Mouse (Mus musculus) thymus, postnatal 25 days (tissue): ENCODE results near the gene Gstm1.
"Not testable (repeated sequence)": the region's sequence is repeated elsewhere in the genome, so short reads cannot be mapped to it uniquely, and the experiment has no call there.

Experiments used
- DNase-seq: peaks from one replicate; pipeline ENCODE4 v3.0.0; 2022

The Gstm1 gene

DNA sequence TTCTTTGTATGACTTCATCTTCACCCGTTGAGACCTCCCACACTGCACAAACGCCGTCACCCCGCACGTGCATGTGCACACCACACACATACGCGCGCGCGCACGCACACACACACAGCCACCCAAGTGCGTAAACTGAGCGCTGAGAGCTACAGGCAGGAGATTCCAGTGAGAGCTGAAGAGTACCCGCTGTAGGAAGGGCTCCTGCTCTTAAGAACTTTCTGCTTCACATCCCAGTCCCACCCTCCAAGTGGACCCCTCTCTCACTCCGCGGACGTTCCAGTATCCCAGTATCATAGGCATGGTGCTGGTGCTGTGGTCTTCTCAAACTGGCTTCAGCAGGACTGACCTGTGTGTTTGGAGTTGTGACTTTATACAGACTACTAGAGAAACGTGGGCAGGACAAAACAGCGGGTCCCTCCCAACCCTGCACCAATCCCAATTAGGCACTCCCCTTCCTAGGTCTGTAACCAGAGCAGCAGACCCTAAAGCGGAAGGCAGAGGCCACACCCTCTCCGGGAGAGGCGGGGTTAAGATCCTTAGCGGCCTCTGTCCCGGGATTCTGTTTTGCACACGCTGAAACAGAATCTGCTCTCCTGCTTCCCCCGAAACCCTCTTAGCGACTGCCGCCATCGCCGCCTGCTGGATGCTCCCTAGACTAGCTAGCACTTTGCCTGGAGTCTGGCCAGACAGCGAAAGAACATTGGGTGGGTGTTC, at the start of gene Gstm1:
TSS of gene Gstm1 (minus strand) at position 501 of the 717 bp plus-strand sequence.
- peak; percentile 82 for DNase-seq

DNA sequence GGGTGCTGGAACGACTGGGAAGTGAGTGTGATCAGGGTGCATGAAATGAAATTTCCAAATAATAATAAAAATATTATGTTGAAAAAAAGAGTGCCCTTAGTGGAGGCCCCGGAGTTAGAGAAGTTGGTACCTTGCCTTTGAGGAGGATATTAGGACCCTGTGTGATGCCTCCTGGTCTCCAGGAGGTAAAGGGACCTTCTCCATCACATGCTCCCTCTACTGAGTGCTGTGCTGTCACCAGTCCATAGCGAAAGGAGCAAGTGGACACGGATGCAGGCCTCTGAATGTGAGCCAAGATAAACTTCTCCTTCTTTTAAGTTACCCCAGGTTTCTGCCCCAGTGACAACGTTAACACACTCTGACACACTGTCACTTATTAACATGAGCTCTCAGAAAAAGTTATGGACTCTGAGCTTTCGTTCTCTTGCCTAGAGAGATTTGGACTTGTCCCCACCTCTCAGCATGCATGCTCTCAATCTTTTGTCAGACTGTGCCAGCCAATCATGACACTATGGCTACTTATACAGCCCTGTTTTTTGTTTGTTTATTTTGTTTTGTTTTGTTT, 49.7 kb upstream of the Gstm1 start:
- no peak for DNase-seq

DNA sequence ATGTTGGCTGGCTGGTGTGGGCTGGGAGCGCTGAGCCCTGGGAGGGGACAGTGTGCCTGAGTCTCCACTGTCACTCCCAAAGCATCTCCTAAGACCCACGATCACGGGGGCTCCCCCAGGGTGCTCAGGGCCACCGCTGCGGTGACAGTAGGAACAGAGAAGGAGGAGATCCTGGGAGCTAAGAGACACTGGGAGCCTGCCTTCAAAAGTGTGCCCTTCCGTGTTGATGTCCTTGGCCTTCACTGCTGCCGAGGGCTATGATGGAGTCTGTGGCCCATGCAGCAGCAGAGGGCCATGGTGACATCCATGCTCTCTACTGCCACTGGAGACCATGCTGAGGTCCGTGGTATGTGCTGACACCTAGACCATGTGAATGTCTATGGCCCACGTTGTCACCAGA, 47.8 kb upstream of the Gstm1 start:
- no peak for DNase-seq

DNA sequence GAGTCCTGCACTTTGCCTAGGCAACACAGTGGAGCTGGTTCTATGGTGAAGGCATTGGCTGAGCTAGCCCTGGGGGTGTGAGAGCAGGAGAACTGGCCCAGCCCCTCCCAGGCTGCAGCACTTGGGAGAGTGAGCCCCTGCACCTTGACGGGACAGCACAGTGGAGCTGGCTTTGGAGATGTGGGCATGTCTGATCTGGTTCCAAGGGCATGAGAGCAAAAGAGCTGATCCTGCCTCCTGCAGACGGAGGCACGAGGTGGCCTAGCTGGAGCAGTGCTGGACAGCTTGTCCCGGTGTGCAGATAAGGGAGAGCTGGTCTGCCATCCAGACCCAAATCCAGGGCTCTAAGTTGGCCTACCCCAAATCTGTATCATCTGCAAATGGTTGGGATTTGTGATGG, 46.9 kb upstream of the Gstm1 start:
- DNase-seq = no peak

DNA sequence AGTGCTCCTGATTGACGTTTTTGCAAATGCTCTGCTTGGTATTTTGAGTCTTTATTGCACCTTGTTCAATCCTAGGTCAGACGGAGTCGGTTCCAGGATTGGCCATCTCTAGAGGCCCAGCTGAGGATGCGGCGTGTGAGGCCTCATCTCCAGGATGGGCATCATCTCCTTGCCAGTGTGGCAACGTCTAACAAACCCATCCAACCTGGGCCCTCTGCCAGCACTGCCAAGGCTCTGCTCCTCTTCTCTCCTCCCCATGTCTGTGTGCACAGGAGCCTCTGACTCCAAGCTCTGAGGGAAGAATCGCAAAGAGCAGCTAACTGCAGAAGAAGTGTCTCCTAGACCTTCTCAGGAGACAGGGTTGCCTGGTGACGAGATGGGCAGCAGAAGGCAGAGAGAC, 44.9 kb upstream of the Gstm1 start:
- DNase-seq = no peak

DNA sequence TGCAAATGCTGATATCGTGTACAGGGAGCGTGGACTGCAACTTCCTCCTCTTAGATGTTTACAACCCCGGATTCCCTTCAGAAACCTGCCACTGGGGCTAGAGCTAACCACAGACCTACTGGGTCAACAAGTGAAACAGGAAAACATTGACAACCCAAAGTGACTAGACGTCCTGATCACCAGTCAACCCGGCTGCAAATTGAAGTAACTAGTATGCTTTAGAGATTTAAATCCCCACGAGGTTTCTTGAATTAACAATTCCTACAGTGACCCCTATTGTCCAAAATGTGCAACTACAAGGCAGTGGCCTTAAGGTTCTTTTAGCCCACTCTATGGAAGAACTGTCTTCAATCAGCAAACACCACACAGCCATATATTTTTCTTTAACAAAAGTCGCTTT, 43.6 kb upstream of the Gstm1 start:
- peak; percentile 46 for DNase-seq

DNA sequence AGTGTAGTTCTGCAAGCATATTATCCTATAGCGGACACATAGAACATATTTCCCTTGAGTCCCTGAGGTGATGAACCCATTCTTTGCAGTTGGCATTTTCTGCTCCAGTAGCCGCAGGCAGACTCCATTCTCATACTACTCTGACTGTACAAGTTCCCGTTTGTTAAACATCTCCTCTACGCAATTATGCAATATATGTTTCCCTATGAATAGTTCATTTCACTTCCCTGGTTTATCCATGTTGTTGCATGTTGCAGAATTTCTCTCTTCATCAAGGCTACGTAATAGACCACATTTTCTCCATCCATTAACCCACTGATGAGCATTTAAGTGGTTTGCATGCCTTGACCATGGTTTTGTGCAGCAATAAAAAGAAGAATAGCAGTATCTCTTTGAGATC, 32.7 kb upstream of the Gstm1 start:
- no peak for DNase-seq

DNA sequence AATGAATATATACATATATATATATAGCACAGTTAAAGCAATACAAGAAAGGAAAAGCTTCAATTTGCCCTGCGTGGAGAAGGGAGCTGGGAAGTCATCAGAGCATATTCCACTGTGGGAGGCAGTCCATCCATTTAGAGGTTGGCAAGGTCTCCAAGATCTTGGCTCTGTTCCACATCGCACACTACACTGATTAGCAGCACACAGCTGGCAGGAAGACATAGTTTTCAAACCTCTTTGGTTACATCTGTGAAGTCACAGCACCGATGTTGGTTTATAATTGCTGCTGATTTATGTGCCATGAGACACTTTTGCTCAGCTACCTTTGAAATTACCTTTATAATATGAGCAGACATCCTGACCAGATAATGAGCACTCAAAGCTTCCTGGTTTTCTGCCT, 30.5 kb upstream of the Gstm1 start:
- no peak for DNase-seq

DNA sequence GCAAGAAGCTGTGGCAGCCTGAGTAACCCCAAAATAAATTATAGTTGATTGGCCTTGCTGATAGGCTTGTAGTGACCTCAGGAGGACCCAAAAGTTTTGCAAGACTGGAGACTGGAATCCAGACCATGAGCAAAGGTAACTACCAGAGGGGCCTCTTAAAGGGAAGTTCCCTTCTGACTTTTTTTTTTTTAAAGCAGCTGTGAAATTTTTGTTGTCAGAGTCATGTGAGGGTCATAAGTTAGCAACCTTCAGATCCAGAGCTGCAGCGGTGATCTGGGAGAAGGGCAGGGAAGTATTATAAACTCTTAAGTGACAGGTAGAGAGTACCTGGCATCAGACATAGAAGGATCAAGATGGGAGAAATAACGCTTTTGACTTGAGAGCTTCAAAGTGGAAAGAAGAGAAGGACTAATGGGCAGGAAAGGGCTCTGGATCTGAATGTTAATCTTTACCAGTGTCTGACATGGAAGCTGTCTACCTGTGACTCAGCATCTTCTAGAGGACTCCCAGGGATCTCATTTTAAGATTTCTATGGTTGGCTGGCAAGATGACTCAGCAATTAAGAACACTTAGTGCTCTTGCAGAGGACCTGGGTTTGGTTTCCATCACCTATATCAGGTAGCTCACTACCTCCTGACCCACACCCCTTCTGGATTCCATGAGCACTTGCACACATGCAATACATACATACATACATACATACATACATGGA, 29.3 kb upstream of the Gstm1 start:
- DNase-seq = no peak

DNA sequence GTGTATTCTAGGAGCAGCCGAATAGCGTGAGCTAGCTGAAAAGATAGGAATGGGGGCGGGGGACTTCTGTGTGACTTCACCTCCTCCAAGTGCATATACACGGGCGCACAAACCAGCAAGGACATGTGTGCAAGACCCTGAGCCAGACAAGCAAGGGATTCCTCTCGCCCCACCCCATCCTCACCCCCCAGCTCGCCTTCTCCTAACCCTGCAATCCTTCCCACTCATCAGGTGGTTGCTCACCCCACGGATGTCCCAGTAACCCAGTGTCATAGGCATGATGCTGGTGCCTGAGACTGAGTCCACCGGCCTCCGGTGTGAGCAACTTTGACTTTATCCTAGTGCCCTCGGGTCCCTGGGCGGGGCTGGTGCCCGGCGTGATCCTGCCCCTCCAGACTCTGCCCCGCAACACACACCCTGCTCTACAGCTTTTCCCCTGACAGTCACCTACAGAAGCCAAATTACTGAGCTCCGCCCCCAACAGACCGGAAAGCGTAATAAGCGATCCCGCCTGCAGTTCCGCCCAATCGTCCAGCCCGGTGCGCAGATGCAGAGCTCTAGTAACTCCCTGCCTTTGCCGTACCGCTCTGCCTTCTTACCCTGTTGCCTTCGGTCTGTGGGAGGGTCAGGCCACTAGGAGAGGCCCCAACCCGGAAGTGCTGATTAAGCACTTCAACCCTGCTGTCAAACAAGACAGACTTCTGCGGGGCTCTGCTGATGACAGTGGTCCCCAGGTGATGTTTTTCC, 26.8 kb upstream of the Gstm1 start, which contains the start of gene Gstm4:
TSS of gene Gstm4 (minus strand) at position 501 of the 747 bp plus-strand sequence.
- DNase-seq = peak; percentile 84

DNA sequence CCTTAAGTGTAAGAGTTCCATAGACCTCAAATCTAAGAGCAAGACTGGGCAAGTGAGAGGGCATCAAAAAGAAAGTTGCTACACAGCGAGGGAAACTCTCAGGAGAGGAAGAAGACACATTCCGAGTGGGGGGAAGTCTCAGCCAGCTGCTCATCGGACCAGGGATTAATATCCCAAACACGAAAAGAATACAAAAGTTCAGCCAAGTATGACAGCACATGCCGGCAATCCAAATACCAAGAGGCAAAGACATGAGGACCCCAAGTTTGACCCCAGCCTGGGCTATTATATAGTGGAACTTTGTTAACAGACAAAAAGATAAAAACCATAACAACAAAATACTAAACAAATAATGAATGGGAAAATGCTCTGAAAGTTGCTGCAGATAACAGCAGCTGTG, 15.4 kb upstream of the Gstm1 start:
- DNase-seq = no peak

DNA sequence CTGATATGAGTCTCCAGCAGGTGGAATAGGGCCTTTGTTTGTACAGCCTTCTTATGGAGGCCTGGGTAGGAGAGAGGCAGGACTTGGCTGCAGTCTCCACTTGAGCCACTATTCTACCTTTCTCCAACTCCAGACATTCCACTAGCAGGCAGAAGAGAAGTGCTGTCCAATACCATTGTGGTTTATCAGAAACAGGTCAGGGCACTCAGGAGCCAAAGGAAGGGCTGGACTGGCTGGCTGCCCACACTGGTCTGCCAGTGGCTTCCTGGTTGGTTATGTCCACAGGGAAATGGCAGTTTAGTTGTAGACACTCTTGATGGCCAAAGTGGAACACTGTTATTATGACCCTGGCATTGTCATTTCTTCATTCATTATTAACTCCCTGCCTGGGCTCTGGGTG, 14.3 kb upstream of the Gstm1 start:
- no peak for DNase-seq

DNA sequence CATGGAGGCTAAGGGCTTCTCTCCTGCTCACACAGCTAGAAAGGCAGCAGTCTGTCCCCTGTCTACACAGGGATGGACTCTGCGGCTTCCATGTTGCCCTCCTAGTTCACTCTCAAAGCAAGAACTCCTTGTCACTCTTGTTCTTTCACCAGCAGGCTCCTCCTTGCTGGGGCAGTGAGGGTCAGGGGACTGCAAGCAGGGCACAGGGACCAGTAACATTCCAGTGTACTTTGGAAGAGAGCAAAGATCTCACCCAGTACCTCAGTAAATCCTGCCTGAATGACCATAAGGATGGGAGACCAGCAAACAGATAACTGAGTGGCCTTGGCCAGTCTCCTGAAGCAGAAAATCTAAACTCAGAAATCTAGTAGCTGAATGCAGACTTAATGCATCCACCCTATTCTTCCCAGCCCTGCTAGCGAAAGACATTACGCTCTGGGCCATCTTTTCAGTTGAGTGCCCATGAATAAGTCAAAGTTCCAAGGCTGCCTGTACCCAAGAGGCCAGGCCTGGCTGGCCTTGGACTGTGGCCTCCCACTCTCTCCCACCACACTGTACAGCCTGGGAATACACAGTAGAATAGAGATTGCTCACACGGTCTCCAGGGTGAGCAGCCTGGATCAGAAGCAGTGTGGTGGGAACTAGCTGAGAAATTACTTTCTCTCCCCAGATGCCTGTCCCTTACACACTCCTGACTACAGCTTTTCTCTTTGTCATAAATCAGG, 11.0 kb upstream of the Gstm1 start:
- no peak for DNase-seq

DNA sequence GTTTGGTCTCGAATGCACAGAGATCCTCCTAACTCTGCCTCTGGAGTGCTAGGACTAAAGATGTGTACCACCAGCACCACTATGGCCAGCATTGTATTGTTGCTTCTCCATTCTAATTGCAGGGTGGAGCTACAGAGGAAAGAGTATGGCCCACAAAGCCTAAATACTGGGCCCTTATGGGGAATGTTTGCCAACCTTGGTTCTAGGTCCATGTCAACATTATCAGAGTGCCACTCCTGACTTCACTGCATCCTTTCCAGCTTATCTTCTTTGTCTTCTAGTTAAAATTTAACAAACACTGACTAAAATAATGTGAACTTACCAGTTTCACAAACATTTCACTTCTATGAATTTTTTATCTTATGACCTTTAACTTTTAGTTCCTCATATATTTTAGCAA, 8.8 kb upstream of the Gstm1 start:
- no peak for DNase-seq

DNA sequence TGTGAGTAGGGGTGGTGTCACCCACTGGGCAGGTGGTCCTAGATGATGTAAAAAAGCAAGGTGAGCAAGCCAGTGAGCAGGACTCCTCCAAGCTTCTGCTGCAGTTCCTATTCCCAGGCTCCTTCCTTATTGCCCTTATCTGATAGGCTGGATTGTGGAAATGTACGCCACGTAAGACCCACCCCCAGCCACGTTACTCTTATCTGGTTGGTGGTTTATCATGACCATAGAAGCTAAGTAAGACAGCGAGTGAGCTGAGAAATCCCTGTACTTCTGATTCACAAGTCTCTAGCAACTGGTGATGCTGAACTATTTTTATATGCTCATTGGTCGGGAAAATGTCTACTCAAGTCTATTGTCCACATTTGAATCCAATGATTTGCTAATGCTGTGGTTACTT, 8.3 kb upstream of the Gstm1 start:
- no peak for DNase-seq

DNA sequence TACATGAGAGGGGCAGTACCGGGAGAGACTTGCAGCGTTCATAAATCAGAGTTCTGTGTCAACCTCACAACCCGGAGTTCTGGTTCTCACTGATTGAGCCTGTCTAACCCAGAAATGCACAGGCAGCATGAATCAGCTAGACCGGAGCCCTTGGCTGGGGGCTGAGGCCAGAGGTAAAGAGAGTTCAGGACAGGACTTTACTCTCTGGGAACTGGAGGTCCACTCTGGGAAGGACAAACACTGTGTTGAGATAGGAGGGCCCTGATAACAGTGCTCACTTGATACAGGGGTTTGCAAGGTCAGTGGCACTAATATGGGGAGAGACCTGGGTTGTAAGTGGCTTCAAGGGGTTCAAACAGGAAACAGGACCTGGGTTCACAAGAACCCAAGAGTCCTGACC, 7.5 kb upstream of the Gstm1 start:
- DNase-seq = no peak

DNA sequence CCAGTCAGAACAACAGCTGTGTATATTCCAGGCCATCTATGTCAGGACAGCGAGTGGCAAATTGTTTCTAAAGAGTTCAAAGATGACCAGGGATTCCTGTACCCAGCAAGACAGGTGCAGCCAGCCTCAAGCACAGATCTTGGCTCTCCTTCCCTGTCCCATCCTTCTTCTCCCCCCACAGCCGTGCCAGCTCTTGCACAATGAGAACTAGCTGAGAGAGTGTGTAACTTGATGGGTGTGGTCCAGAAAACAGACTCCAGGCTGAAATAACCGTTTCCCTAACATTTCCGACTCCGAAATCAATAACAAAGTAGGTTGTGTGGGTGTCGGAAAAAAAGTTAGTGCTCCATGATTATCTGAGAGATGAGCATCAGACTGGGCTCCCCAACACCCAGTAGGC, 4.9 kb upstream of the Gstm1 start:
- no peak for DNase-seq

DNA sequence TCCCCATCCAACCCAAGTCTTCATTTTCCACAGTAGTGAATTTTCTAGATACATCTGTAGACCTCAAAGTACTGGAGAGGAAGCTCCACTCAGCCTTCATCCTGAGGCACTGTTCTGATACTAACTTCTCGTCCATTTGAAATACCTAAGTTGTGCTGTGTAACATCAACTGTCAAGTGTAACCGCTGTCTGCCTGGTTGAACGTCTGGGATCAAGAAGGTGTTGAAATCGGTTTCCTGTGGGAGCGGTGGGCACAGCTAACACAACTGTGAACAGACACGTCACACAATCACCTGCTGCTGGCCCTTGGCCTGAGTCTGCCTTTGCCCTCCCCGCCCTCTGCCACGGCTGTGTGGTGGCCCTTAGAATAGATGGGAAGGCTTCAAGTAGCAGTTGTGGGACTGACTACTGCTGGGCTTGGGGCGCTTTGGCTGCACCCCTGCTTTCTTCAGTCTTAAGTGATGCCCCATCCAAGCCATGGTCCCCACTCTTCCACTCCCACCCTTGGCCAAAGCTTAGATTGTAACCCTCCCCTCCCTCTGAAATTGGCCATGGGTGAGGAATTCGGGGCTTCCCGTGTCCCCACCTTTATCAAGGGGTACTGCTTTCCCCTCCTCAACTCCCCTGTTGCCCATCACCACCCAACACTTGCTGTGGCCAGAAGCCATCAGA, 2.7 kb upstream of the Gstm1 start:
- not testable (repeated sequence) for DNase-seq

DNA sequence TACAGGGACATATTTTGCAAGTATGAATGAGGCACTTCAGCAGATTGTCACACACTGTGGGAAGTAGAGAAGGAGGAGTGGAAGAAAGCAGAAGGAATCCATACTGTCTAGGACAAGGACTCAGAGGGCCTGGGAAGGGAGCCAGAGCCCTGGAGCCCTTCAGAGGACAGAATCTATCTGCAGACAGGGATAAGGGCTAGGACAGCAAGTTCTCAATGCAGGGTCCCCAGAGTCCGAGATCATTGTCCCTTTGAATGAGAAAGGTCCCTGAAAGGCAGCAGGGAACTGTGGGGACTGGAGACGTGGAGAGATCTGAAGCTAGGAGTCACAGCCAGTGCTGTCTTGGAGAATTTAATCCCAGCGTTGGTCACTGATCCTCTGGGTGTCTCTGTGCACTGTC, 1.5 kb upstream of the Gstm1 start:
- DNase-seq = not testable (repeated sequence)

DNA sequence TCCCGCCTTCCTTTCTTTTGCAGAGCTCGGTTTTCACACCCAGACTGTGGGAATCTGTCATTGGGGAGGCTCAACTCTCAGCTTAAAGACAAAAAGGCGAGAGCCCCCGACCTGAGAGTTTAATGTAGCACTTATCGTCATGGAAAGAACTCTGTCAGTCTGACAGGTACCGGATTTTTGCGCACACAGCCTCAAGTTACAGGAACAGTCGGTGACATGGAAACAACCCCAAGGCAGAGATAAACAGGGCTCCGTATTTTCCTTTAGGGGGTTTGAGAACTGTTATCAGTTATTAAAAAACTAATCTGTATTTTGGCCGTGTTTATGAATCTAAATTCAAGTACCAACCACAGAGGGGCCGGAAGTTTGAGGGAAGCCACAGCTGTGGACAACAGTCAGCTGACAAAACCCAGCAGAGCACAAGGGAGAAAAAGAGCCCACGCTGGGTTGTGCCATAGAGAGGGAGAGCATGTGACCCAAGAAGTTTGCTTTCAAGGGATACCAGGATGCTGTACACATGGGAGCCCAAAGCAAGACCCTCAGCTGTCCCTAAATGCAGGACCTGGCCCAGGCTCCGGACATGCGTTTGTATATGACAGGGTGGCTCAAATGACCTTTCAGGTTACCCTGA, 532 bp upstream of the Gstm1 start:
- DNase-seq = no peak

DNA sequence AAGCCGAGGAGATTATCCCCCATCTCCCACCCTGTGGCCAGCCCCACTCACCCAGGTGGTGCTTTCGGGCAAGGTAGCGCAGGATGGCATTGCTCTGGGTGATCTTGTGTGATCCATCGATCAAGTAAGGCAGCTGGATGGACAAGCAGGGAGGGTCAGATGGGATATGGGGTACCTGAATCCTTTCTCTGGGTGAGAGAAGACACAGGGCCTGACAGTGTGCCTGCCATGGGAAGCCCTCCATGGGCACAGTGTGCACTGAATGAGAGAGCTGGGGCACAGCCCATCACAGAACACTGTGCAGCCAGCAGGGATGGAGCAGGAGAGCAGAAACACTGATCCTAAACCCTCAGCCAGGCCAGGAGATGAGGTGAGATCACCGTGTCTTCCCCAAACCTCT, 1.3 kb downstream of the Gstm1 start:
- DNase-seq = not testable (repeated sequence)

DNA sequence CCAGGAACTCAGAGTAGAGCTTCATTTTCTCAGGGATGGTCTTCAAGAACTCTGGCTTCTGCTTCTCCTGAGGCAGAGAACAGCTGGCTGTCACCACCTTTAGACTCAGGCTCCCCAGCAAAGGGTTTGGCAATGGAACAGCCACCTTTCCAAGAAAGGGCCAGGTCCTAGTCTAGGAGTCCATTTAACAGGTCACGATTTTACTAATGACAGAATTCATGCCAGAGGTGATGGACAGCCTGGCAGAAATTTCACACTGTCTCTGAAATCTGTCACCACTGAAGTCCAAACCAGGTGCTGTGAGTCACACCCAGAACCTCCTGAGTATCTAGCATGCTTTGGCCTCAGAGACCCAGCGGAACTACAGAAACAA, 2.8 kb downstream of the Gstm1 start:
- no peak for DNase-seq
